In genomic region chr13:92291605-92292004, GRCm38 (mm10) we compare ENCODE assay signal across 30 mouse cellular contexts. TPM values are rescaled to one million over a fixed set of nuclear protein-coding genes. Genes with fewer than 3 reads are reported as not detected.
DNase-seq lines count a peak whose midpoint lies in the region; ATAC-seq and TF ChIP-seq lines count a peak whose summit lies in the region.
"Had no signal": no experiment of that assay in that cellular context is flagged by ENCODE, and none has a peak within 500 bp of the region (broad histone marks: within the 10 kb centered on the region; RNA-seq: fewer than 3 reads in every experiment).

No protein-coding gene starts in this region.

- H3K9me3 ChIP-seq in limb, embryonic 11.5 days (ENCODE audit: control insufficient read depth, low read length) = no peaks in the 10 kb centered on the region
- H3K9me3 ChIP-seq: forebrain, embryonic 10.5 days; heart, embryonic 13.5 days; hindbrain, embryonic 12.5 days; limb, embryonic 15.5 days; lung, embryonic 15.5 days; megakaryocyte, embryonic 14.5 days had no signal

- no peaks in the 10 kb centered on the region for H3K27me3 ChIP-seq in limb, embryonic 11.5 days (ENCODE audit: control insufficient read depth, insufficient read depth, low read length)
- H3K27me3 ChIP-seq in heart, adult 2 months (ENCODE audit: control insufficient read depth, insufficient read depth, low read length) = no peaks in the 10 kb centered on the region
- H3K27me3 ChIP-seq: heart, embryonic 13.5 days; hindbrain, embryonic 12.5 days; limb, embryonic 15.5 days; lung, embryonic 15.5 days; megakaryocyte, embryonic 14.5 days had no signal

- TF ChIP-seq CTCF in cortical plate, adult 2 months (IDR thresholded peaks at IDR 0.05; ENCODE audit: extremely low read depth, insufficient read depth, low read length) = no peak
- TF ChIP-seq CTCF in heart, adult 2 months (IDR thresholded peaks at IDR 0.05) = no peak

- H3K79me2 ChIP-seq in heart, adult 2 months (replicated peaks; ENCODE audit: control insufficient read depth, insufficient read depth, low read length) = no peaks in the 10 kb centered on the region; the same call in 1 of the 2 replicates

- WGBS in limb, embryonic 11.5 days = 26% methylated on average over 4 of the region's 4 CpGs
- WGBS in heart, adult 2 months = 85% methylated on average over 4 of the region's 4 CpGs

- peaks cover 5% of the 10 kb centered on the region for H3K4me1 ChIP-seq in cortical plate, adult 2 months (ENCODE audit: control insufficient read depth, insufficient read depth, low read length)
- peaks cover 5% of the 10 kb centered on the region; the same call in 1 of the 2 replicates for H3K4me1 ChIP-seq in limb, embryonic 11.5 days (ENCODE audit: control insufficient read depth, insufficient read depth, low read length)
- H3K4me1 ChIP-seq in heart, adult 2 months (ENCODE audit: control insufficient read depth, insufficient read depth, low read length) = no peaks in the 10 kb centered on the region
- H3K4me1 ChIP-seq: forebrain, embryonic 10.5 days; heart, embryonic 13.5 days; hindbrain, embryonic 12.5 days; lung, embryonic 15.5 days had no signal

- ATAC-seq in limb, embryonic 11.5 days (ENCODE audit: insufficient number of reproducible peaks, low FRiP score, low TSS enrichment, low read depth) = no peak
- ATAC-seq: forebrain, embryonic 16.5 days had no signal

- no peak overlapping the region for H3K4me3 ChIP-seq in cortical plate, adult 2 months (ENCODE audit: insufficient read depth, low read length)
- no peak overlapping the region for H3K4me3 ChIP-seq in limb, embryonic 11.5 days (ENCODE audit: low read depth, low read length)
- no peak overlapping the region for H3K4me3 ChIP-seq in heart, adult 2 months
- H3K4me3 ChIP-seq: forebrain, embryonic 10.5 days; heart, embryonic 13.5 days; hindbrain, embryonic 12.5 days; limb, embryonic 15.5 days; lung, embryonic 15.5 days; megakaryocyte, embryonic 14.5 days; myocyte had no signal

- H3K27ac ChIP-seq in cortical plate, adult 2 months (ENCODE audit: insufficient read depth, low read length) = 0 out of 2 replicates have a peak overlapping the region, but pooled peaks have one; percentile 28
- no peak overlapping the region for H3K27ac ChIP-seq in limb, embryonic 11.5 days (replicated peaks; ENCODE audit: low read depth, low read length)
- no peak overlapping the region for H3K27ac ChIP-seq in heart, adult 2 months
- H3K27ac ChIP-seq: forebrain, embryonic 10.5 days; heart, embryonic 13.5 days; hindbrain, embryonic 12.5 days; limb, embryonic 15.5 days; liver, embryonic 14.5 days; lung, embryonic 15.5 days had no signal

- no peak overlapping the region for H3K4me2 ChIP-seq in limb, embryonic 11.5 days (ENCODE audit: low read depth, severe bottlenecking)
- H3K4me2 ChIP-seq: heart, embryonic 13.5 days; hindbrain, embryonic 12.5 days; limb, embryonic 15.5 days; lung, embryonic 15.5 days had no signal

- TF ChIP-seq EP300 in heart, adult 2 months (IDR thresholded peaks at IDR 0.05; ENCODE audit: insufficient read depth, low read depth, low read length) = no peak

- no peaks in the 10 kb centered on the region; the same call in 1 of the 2 replicates for H3K36me3 ChIP-seq in limb, embryonic 11.5 days (ENCODE audit: control insufficient read depth, insufficient read depth, low read length)
- H3K36me3 ChIP-seq in heart, adult 2 months (ENCODE audit: control insufficient read depth, insufficient read depth, low read length) = no peaks in the 10 kb centered on the region
- H3K36me3 ChIP-seq: lung, embryonic 15.5 days had no signal

- intact Hi-C loops in heart, adult 2 months (cut with DNase I) = no loop called here

- TF ChIP-seq POLR2A in cortical plate, adult 2 months (IDR thresholded peaks at IDR 0.05; ENCODE audit: extremely low read depth, insufficient read depth, low read length) = no peak
- no peak for TF ChIP-seq POLR2A in heart, adult 2 months (IDR thresholded peaks at IDR 0.05; ENCODE audit: insufficient read depth, low read depth, low read length)

- DNase-seq in A20 (ENCODE audit: low read depth, low spot score) = peak; percentile 40
- DNase-seq in kidney, postnatal 10 days = peak; percentile 29
- DNase-seq in limb, embryonic 11.5 days (ENCODE audit: low spot score) = peak; percentile 46
- DNase-seq in lung, adult 18-20 months = no peak
- DNase-seq in urinary bladder, adult 18-20 months (ENCODE audit: low spot score in 2 of 2) = no peak
- DNase-seq in thymus, postnatal 14 days = no peak
- no peak for DNase-seq in heart, adult 2 months
- DNase-seq: adrenal gland, postnatal 10 days; cerebellum, adult 8-10 months; gastrocnemius, postnatal 25 days; heart, adult 18-20 months; heart, postnatal 14 days; lung, postnatal 36 days; midbrain, embryonic 14.5 days; right cerebral cortex, postnatal 14 days; spleen, adult 18-20 months had no signal

- no peak overlapping the region for H3K9ac ChIP-seq in limb, embryonic 11.5 days (ENCODE audit: low read length)
- H3K9ac ChIP-seq in heart, adult 2 months (ENCODE audit: low read depth, low read length) = no peak overlapping the region
- H3K9ac ChIP-seq: heart, embryonic 13.5 days; hindbrain, embryonic 12.5 days; limb, embryonic 15.5 days; liver, embryonic 14.5 days; lung, embryonic 15.5 days had no signal

RNA-seq across cellular contexts. Expression of gene Gm20379, which starts 14.2 kb away (rescaled TPM):
- not detected in 2 replicates for polyA plus RNA-seq in cortical plate, adult 2 months (2012; rRNA removed)
- polyA plus RNA-seq in limb, embryonic 11.5 days (2014; fragmentation: Nextera tagmentation; extraction: Ambion mirVana) = 1.3 and 1.6 TPM in 2 replicates
- not detected for total RNA-seq in heart, adult 2 months (2021)
- polyA plus RNA-seq in heart, adult 2 months (2012; rRNA removed) = not detected in 2 replicates
- total RNA-seq: adrenal gland, postnatal 10 days; gastrocnemius, postnatal 25 days; heart, adult 18-20 months; heart, postnatal 14 days; layer of hippocampus, postnatal 14 days; neutrophil, adult 5-6 weeks had no signal
- polyA plus RNA-seq: brain, embryonic 14.5 days; large intestine, adult 2 months; myocyte had no signal

Comparison
In these comparisons a context has a peak if more than half of its experiments do, and no peak if none do; other contexts are left out.
1. DNase-seq: peak in A20 (single experiment), kidney, postnatal 10 days (single experiment) and limb, embryonic 11.5 days (single experiment); none in lung, adult 18-20 months (0 of 2), urinary bladder, adult 18-20 months (0 of 2), thymus, postnatal 14 days (single experiment) and heart, adult 2 months (0 of 2).